Mouse (Mus musculus) erythroblast, embryonic 14.5 days (primary cell): ENCODE measurements around the gene Tshz2. TPM values are rescaled to one million over a fixed set of nuclear protein-coding genes. Genes with fewer than 3 reads are reported as not detected.

Experiments used
- H3K27me3 ChIP-seq: 2 replicates; pipeline ENCODE4 v1.6.1; 2012; ENCODE audit warnings: inconsistent platforms; ENCODE audit not compliant: control insufficient read depth
- H3K36me3 ChIP-seq: 2 replicates; pipeline ENCODE4 v1.6.1; 2012; ENCODE audit warnings: mild to moderate bottlenecking, inconsistent platforms; ENCODE audit not compliant: control insufficient read depth
- H3K4me1 ChIP-seq: 2 replicates; pipeline ENCODE4 v1.6.1; 2012; ENCODE audit warnings: inconsistent platforms; ENCODE audit not compliant: control insufficient read depth
- H3K4me3 ChIP-seq: replicated peaks from 2 replicates; pipeline ENCODE3; 2012; ENCODE audit warnings: moderate library complexity, mild to moderate bottlenecking, inconsistent platforms
- H3K9me3 ChIP-seq: 2 replicates; pipeline ENCODE4 v1.6.1; 2012; ENCODE audit warnings: low read length, inconsistent platforms, mixed read lengths; ENCODE audit not compliant: control insufficient read depth
- GATA1 ChIP-seq: IDR thresholded peaks from 2 replicates; pipeline ENCODE4 v1.6.1; 2012; ENCODE audit warnings: low read length, inconsistent platforms, mixed read lengths
- TAL1 ChIP-seq: IDR thresholded peaks from 3 replicates; pipeline ENCODE4 v1.6.1; 2012; ENCODE audit warnings: low read length, inconsistent platforms, mixed read lengths
- polyA plus RNA-seq: library from polyadenylated mRNA; stranded (reverse); fragments of >175 nt; gene quantifications from 2 replicates; pipeline ENCODE4 v1.2.3, GENCODE M21; 2012

Gene Tshz2
- polyA plus RNA-seq, 1 experiment = not detected

DNA sequence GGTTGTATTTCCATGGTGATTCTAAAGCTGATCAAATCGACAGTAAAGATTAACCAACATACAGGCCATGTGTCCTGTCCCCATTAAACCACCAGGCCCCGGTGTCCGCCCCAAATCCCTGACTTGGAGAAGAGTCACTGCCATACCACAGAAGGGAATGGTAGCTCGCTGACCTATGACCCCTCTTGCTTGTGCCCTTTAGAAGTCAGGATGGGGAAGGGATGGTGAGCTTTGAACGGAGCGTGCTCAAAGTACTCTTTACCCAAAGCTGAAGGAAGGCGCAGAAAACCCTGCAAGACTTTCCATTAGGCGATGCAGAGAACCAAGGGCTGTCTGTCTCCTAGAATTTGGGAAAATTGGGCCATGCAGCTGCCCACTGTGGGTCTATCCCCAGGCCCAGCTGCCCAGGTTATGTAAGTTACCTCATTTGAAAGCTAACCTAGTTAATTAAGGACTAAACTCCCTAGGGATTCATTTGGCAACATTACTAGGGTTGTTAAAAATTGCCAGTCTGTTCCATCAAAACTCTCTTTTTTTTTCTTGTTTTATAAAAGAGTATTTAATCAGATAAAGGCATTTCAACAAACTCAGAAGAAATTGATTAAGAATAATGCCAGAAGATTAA is 238.7 kb downstream of the Tshz2 start:
- Histone ChIP-seq H3K27me3 (no peaks in the 10 kb centered on the region), H3K9me3 (no peaks in the 10 kb centered on the region), H3K36me3 (no peaks in the 10 kb centered on the region), H3K4me3 (no peak overlapping the region), H3K4me1 (no peaks in the 10 kb centered on the region)
- TF ChIP-seq TAL1 (no peak), GATA1 (no peak)

DNA sequence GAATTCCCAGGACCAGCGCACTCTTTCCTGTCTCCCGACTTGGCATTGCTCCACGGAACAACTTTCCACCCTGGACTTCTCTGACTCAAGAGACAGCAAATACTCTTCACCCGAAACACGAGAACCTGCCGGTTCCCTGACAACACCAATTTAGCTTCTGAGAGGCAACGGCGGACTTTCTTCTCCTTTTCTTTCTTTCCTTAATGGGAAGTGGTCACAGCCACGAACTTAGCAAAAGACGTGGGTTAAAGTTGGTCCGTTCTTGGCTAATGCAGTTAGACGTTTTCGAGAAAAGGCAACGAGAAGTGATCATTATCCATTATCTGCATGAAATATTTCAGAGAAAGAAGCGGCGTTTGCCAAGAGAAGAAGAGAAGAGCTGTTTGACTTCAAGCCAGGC is 240.6 kb downstream of the Tshz2 start:
- H3K4me1 ChIP-seq = no peaks in the 10 kb centered on the region
- H3K36me3 ChIP-seq = no peaks in the 10 kb centered on the region
- H3K27me3 ChIP-seq = no peaks in the 10 kb centered on the region
- H3K4me3 ChIP-seq = no peak overlapping the region
- TF ChIP-seq TAL1 (no peak), GATA1 (no peak)
- H3K9me3 ChIP-seq = no peaks in the 10 kb centered on the region

DNA sequence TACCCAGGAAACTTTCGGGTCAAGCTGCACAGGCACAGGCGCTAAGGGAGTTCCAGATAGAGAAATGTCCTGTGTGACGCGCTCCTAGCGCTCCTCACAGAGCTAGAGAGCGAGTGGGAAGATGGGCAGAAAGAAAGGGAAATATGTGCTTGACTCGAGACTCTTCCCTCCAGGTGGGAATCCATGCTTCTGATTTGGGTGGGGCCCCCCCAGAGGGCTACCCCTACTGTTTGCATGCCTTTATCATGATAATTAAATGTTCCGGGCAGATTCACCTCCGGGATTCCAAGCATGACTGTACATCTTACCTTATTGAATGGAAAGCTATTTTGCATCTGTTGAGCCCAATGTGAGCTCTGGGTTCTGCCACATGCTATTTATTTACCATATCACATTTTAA is 255.1 kb downstream of the Tshz2 start:
- TF ChIP-seq TAL1 (no peak), GATA1 (no peak)
- no peaks in the 10 kb centered on the region for H3K27me3 ChIP-seq
- peaks cover 29% of the 10 kb centered on the region for H3K9me3 ChIP-seq
- H3K4me3 ChIP-seq = no peak overlapping the region
- H3K4me1 ChIP-seq = no peaks in the 10 kb centered on the region
- H3K36me3 ChIP-seq = no peaks in the 10 kb centered on the region; the same call in 1 of the 2 replicates

DNA sequence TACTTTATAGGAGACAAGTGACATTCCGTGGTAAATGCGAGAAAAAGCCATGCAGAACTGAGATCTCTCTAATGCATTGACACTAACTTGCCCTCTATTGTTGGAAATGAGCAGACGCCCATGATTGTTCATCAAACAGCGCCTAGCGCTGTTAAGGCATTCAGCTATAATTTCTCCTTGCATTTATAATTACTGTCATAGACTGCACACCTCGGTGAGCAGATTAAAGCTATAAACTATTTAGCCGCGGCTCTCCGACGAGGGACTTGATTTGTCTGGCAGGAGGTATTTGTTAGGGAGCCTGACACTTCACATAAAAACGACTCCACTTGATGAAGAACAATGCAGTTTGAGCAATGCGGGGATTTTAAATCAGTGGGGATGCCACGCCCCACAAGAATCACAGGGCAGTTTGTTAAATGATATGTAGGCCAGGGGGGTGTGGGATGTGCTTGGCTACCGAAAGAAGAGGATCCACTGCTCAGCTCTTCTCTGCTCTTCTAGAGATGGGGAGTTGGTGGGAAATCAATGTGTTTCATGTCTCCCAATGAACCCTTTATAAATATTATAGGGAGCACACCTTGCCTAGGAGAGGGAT is 259.7 kb downstream of the Tshz2 start:
- Histone ChIP-seq H3K27me3 (no peaks in the 10 kb centered on the region), H3K36me3 (no peaks in the 10 kb centered on the region), H3K4me3 (no peak overlapping the region), H3K9me3 (peaks cover 13% of the 10 kb centered on the region), H3K4me1 (no peaks in the 10 kb centered on the region)
- no peak for TF ChIP-seq TAL1
- no peak for TF ChIP-seq GATA1

DNA sequence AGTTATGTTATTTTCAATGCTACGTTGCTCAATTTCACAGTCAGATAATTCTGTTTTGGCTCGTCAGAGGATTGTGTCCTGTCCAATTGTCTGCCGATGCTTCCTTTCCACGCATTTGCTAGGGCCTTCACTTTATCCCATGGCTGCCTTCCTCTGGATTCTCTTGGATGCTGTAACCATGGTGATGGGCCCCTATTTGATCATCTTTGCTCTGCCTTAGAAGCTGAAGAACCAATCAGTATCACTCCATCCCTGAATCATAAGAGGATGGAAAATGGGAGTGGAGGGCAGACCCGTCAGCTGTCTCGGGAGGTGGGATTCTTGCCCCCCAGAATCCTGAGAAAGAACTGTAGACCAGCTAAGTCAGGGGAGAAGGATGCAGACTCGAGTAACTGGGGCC is 270.1 kb downstream of the Tshz2 start:
- no peaks in the 10 kb centered on the region for H3K4me1 ChIP-seq
- no peak overlapping the region for H3K4me3 ChIP-seq
- TF ChIP-seq TAL1 (no peak), GATA1 (no peak)
- H3K36me3 ChIP-seq = no peaks in the 10 kb centered on the region
- H3K9me3 ChIP-seq = peaks cover 5% of the 10 kb centered on the region
- no peaks in the 10 kb centered on the region for H3K27me3 ChIP-seq

DNA sequence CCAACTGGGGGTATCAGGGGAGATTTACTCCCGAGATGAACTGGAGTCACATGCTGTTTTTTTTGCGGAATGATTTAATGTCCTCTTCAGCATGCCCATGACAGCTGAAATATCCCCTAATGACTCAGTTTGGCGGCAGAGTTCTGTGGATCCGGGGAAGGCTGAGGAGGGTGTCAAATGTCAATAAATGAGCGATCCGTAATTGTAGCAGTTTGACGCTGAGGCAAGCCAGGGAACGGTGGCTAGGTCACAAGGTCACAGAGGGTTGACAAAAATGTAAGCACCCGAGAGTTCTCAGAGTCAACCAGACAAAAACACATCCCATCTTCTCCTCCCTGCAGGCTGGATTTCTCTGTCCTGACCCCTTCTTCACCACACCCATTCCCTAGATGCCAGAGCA is 273.6 kb downstream of the Tshz2 start:
- TF ChIP-seq TAL1 = no peak
- TF ChIP-seq GATA1 = no peak
- Histone ChIP-seq H3K36me3 (no peaks in the 10 kb centered on the region), H3K4me3 (no peak overlapping the region), H3K27me3 (no peaks in the 10 kb centered on the region), H3K9me3 (no peaks in the 10 kb centered on the region; the same call in none of the 2 replicates), H3K4me1 (no peaks in the 10 kb centered on the region)

DNA sequence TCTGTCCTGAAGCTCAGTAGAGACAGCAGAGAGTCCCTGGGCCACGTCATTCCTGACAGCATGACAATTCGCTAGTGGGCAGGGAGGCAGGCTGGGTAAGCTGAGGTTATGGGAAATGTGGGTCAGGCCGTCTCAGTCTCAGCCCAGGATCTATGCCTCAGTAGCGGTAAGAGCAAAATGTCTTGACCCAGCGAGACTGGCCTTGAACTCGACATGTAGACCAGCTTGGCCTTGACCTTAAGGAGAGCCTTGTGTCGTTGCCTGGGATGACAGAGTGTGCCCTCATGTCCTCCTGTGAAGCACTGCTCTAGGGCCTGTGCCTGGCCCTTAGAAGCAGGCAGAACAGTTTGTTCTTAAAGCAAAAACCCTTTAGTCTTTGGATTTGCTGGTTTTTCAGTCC is 275.2 kb downstream of the Tshz2 start:
- H3K4me3 ChIP-seq = no peak overlapping the region
- no peaks in the 10 kb centered on the region for H3K27me3 ChIP-seq
- H3K36me3 ChIP-seq = no peaks in the 10 kb centered on the region
- TF ChIP-seq TAL1 (no peak), GATA1 (no peak)
- H3K9me3 ChIP-seq = peaks cover 10% of the 10 kb centered on the region; the same call in 1 of the 2 replicates
- no peaks in the 10 kb centered on the region for H3K4me1 ChIP-seq

DNA sequence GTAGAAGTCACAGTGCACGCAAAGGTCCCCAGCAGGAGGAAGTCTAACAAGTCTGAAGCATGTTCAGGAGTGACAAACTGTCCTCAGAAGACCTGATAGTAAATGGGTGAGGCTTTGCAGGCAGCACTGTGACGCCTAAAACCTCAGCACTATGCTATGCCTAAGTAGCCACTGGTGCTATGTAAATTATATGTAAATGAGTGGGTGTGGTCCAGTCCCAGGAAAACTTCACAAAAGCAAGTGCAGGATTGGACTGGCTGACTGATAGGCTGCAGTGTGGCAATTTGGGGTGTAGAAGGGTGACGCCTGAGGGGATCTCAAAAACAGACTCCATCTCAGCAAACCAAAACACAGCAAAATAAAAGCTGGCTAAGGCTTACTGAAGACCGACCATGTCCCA is 277.8 kb downstream of the Tshz2 start:
- no peaks in the 10 kb centered on the region for H3K36me3 ChIP-seq
- no peaks in the 10 kb centered on the region for H3K27me3 ChIP-seq
- no peak overlapping the region for H3K4me3 ChIP-seq
- no peaks in the 10 kb centered on the region for H3K4me1 ChIP-seq
- TF ChIP-seq TAL1 (no peak), GATA1 (no peak)
- H3K9me3 ChIP-seq = peaks cover 13% of the 10 kb centered on the region

DNA sequence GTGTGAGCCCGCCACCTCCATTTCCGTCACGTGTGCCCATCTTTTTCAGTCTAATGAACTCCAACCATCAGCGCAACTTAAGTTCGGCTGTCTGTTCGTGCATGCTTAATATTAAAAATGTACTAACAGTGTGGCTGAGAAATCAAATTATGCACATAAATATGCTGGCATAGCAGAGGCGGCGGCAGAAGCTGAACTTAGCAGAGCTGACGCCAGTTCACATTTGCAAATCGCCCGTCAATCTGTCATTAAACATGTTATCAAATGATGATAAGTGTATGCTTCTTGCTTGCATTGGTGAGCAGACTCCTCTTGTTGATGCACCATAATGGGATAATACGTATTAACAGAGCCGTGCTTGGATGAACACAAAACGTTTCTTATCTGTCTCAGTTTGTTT is 280.0 kb downstream of the Tshz2 start:
- H3K9me3 ChIP-seq = peaks cover 13% of the 10 kb centered on the region
- H3K4me3 ChIP-seq = no peak overlapping the region
- H3K36me3 ChIP-seq = no peaks in the 10 kb centered on the region
- no peaks in the 10 kb centered on the region for H3K4me1 ChIP-seq
- no peaks in the 10 kb centered on the region for H3K27me3 ChIP-seq
- TF ChIP-seq TAL1 = no peak
- TF ChIP-seq GATA1 = no peak

DNA sequence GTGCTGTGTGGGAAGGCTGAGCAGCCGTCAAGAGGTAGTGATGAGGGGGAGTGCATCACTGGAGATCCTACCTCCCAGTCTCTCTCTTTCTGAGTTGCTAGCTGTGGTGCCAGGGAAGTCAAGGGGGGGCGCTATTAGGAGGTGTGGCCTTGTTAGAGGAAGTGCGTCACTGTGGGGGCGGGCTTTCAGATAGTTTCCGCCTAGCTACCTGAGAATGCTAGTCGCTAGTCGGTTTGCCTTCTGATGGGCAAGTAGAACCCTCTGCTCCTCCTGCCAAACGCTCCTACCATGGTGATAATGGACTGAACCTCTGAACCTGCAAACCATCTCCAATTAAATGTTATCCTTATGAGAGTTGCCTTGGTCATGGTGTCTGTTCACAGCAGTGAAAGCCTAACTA is 282.1 kb downstream of the Tshz2 start:
- Histone ChIP-seq H3K4me1 (no peaks in the 10 kb centered on the region), H3K4me3 (no peak overlapping the region), H3K36me3 (no peaks in the 10 kb centered on the region), H3K9me3 (peaks cover 13% of the 10 kb centered on the region), H3K27me3 (no peaks in the 10 kb centered on the region)
- TF ChIP-seq GATA1 = no peak
- no peak for TF ChIP-seq TAL1
